Mouse (Mus musculus): Measurements from ENCODE around the gene Snx17. TPM values are rescaled to one million over a fixed set of nuclear protein-coding genes. Genes with fewer than 3 reads are reported as not detected.
A peak's percentile ranks its signal among the peaks of the same experiment; 100 is the strongest.
"Not testable (repeated sequence)": the region's sequence is repeated elsewhere in the genome, so short reads cannot be mapped to it uniquely, and the experiment has no call there.

The Snx17 gene
- total RNA-seq, 2 experiments from 2014 or later: 88.3 to 88.7 TPM

GRCm38 (mm10) chr5:31197072-31197471 lies 4.0 kb downstream of the Snx17 start:
- no peak for DNase-seq

- DNase-seq: no peak
These were observed 5.1 kb downstream of the Snx17 start for GRCm38 (mm10) chr5:31198170-31198569.

- no peak for DNase-seq
These were observed 5.7 kb downstream of the Snx17 start for GRCm38 (mm10) chr5:31198616-31199320.

- DNase-seq: no peak
These were observed 6.4 kb downstream of the Snx17 start for GRCm38 (mm10) chr5:31199321-31199892.

GRCm38 (mm10) chr5:31199893-31200292 lies 6.9 kb downstream of the Snx17 start:
- DNase-seq: no peak

- no peak for DNase-seq
These were observed 7.3 kb downstream of the Snx17 start for GRCm38 (mm10) chr5:31200327-31200768.

- DNase-seq: no peak
These were observed 8.2 kb downstream of the Snx17 start for GRCm38 (mm10) chr5:31201042-31201741.

- DNase-seq: peak; percentile 95
These were observed 8.9 kb downstream of the Snx17 start, which contains the start of gene Zfp513 for GRCm38 (mm10) chr5:31201742-31202590. TSS of gene Zfp513 (minus strand) at chr5:31202303.

- DNase-seq: no peak
These were observed 9.9 kb downstream of the Snx17 start for GRCm38 (mm10) chr5:31202933-31203332.

GRCm38 (mm10) chr5:31203866-31204265 lies 10.8 kb downstream of the Snx17 start:
- DNase-seq: no peak

GRCm38 (mm10) chr5:31204421-31204820 lies 11.4 kb downstream of the Snx17 start:
- no peak for DNase-seq

GRCm38 (mm10) chr5:31216554-31216953 lies 23.5 kb downstream of the Snx17 start:
- not testable (repeated sequence) for DNase-seq

GRCm38 (mm10) chr5:31218294-31218693 lies 25.3 kb downstream of the Snx17 start:
- no peak for DNase-seq

GRCm38 (mm10) chr5:31219070-31219469 lies 26.0 kb downstream of the Snx17 start:
- DNase-seq: no peak

GRCm38 (mm10) chr5:31219474-31219873 lies 26.4 kb downstream of the Snx17 start:
- no peak for DNase-seq

- peak; percentile 70 for DNase-seq
These were observed 27.0 kb downstream of the Snx17 start for GRCm38 (mm10) chr5:31219911-31220447.

- DNase-seq: peak; percentile 99
These were observed 27.6 kb downstream of the Snx17 start, which contains the start of gene Ppm1g for GRCm38 (mm10) chr5:31220448-31221303. TSS of gene Ppm1g (minus strand) at chr5:31220687.

GRCm38 (mm10) chr5:31221304-31221945 lies 28.4 kb downstream of the Snx17 start:
- DNase-seq: peak; percentile 27

GRCm38 (mm10) chr5:31222696-31223095 lies 29.7 kb downstream of the Snx17 start:
- no peak for DNase-seq

GRCm38 (mm10) chr5:31226641-31227040 lies 33.6 kb downstream of the Snx17 start:
- no peak for DNase-seq
